Mouse (Mus musculus): ENCODE measurements around the gene Ank2. TPM values are rescaled to one million over a fixed set of nuclear protein-coding genes. Genes with fewer than 3 reads are reported as not detected.

The Ank2 gene
- total RNA-seq, 2 experiments from 2014 or later = 0.50 TPM; not detected in 1

- ATAC-seq (replicated peaks; ENCODE audit: poor library complexity) = peak; percentile 24; the same call in 1 of the 2 replicates
Observed at GRCm38 (mm10) chr3:126998008-126998741, 501.0 kb downstream of the Ank2 start.

GRCm38 (mm10) chr3:126997391-126998007 lies 501.7 kb downstream of the Ank2 start:
- peak; percentile 54 for ATAC-seq (replicated peaks; ENCODE audit: poor library complexity)

- no peak for ATAC-seq (replicated peaks; ENCODE audit: poor library complexity)
Observed at GRCm38 (mm10) chr3:126996721-126997120, 502.4 kb downstream of the Ank2 start.

GRCm38 (mm10) chr3:126995970-126996369 lies 503.2 kb downstream of the Ank2 start:
- ATAC-seq (replicated peaks; ENCODE audit: poor library complexity) = peak; percentile 59

GRCm38 (mm10) chr3:126994149-126994548 lies 505.0 kb downstream of the Ank2 start:
- no peak for ATAC-seq (replicated peaks; ENCODE audit: poor library complexity)

GRCm38 (mm10) chr3:126989936-126990335 lies 509.2 kb downstream of the Ank2 start:
- no peak for ATAC-seq (replicated peaks; ENCODE audit: poor library complexity)

GRCm38 (mm10) chr3:126986687-126987086 lies 512.5 kb downstream of the Ank2 start:
- ATAC-seq (replicated peaks; ENCODE audit: poor library complexity) = no peak

GRCm38 (mm10) chr3:126982814-126983213 lies 516.3 kb downstream of the Ank2 start:
- ATAC-seq (replicated peaks; ENCODE audit: poor library complexity) = no peak

- no peak for ATAC-seq (replicated peaks; ENCODE audit: poor library complexity)
Observed at GRCm38 (mm10) chr3:126981163-126981562, 518.0 kb downstream of the Ank2 start.

- no peak for ATAC-seq (replicated peaks; ENCODE audit: poor library complexity)
Observed at GRCm38 (mm10) chr3:126979635-126980034, 519.5 kb downstream of the Ank2 start.

GRCm38 (mm10) chr3:126978768-126979410 lies 520.3 kb downstream of the Ank2 start:
- peak; percentile 92 for ATAC-seq (replicated peaks; ENCODE audit: poor library complexity)

- no peak for ATAC-seq (replicated peaks; ENCODE audit: poor library complexity)
Observed at GRCm38 (mm10) chr3:126977399-126977798, 521.8 kb downstream of the Ank2 start.

- no peak for ATAC-seq (replicated peaks; ENCODE audit: poor library complexity)
Observed at GRCm38 (mm10) chr3:126976793-126977192, 522.4 kb downstream of the Ank2 start.

GRCm38 (mm10) chr3:126975409-126975808 lies 523.7 kb downstream of the Ank2 start:
- no peak for ATAC-seq (replicated peaks; ENCODE audit: poor library complexity)

- ATAC-seq (replicated peaks; ENCODE audit: poor library complexity) = no peak
Observed at GRCm38 (mm10) chr3:126973551-126973950, 525.6 kb downstream of the Ank2 start.

- ATAC-seq (replicated peaks; ENCODE audit: poor library complexity) = no peak
Observed at GRCm38 (mm10) chr3:126971531-126971930, 527.6 kb downstream of the Ank2 start.

GRCm38 (mm10) chr3:126968721-126969120 lies 530.4 kb downstream of the Ank2 start:
- no peak for ATAC-seq (replicated peaks; ENCODE audit: poor library complexity)

- ATAC-seq (replicated peaks; ENCODE audit: poor library complexity) = no peak
Observed at GRCm38 (mm10) chr3:126965767-126966166, 533.4 kb downstream of the Ank2 start.

GRCm38 (mm10) chr3:126962326-126962725 lies 536.8 kb downstream of the Ank2 start:
- ATAC-seq (replicated peaks; ENCODE audit: poor library complexity) = no peak

- ATAC-seq (replicated peaks; ENCODE audit: poor library complexity) = 0 out of 2 replicates have a peak, but pooled peaks have one; percentile 44
Observed at GRCm38 (mm10) chr3:126952698-126953097, 546.5 kb downstream of the Ank2 start.

GRCm38 (mm10) chr3:126946591-126946990 lies 552.6 kb downstream of the Ank2 start:
- no peak for ATAC-seq (replicated peaks; ENCODE audit: poor library complexity)

- peak; percentile 46 for ATAC-seq (replicated peaks; ENCODE audit: poor library complexity)
Observed at GRCm38 (mm10) chr3:126944838-126945237, 554.3 kb downstream of the Ank2 start.

All from megakaryocyte progenitor cell, adult 5-6 weeks (primary cell).